Mouse (Mus musculus): ENCODE data around the gene Pars2.

DNA sequence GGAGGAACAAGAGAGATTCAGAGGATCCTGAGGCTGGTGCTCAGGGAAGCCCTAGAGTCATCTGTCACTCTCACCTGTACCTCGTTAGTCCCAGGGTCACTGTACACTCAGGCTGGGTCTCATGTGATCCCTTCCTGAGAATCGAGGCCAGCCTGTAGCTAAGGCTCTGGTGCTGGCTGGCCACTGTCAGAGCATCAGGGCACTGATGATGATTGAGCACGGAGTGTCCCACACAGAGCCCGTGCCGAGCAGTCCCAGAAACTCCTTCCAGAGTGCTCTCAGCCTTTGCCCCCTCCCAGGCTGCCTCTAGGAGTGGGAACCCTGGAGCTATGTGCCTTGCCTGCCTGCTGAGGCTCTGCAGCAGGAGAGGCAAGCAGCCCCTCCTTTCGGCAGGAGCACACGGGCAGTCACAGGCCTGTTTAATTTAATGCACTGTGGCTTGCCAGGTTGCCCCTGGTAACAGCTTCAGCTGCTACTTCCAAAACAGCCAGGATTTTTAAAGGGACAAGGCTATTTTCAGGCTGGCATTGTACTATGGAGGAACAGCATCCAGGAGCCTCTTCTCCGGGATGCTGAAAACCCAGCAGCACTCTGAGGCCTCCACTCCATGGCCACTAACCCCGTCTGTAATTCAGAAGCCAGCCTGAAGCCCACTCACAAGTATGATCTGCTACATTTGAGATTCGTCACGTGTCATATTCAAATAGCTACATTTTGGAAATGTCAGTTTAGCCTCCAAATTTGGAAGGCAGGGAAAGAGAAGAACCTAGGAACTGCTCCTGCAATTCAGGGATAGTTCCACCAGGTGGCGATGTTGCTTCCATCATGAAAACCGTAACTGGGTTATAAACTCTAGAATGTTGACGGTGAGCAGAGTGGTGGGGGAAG is 20.3 kb upstream of the Pars2 start:
- TF ChIP-seq CEBPB (IDR thresholded peaks at IDR 0.05; ENCODE audit: insufficient read depth, poor library complexity, severe bottlenecking) (no peak), MYOD1 (IDR thresholded peaks at IDR 0.05; ENCODE audit: control insufficient read depth in 1 of 3, insufficient read length in 2 of 3, low read depth in 2 of 3) (no peak), E2F4 (IDR thresholded peaks at IDR 0.05; ENCODE audit: insufficient read depth) (no peak), MAX (IDR thresholded peaks at IDR 0.05; ENCODE audit: low read depth) (no peak), REST (IDR thresholded peaks at IDR 0.05; ENCODE audit: insufficient read depth, insufficient read length) (no peak), POLR2A (IDR thresholded peaks at IDR 0.05; ENCODE audit: insufficient read length, low read depth) (no peak), MYOG (IDR thresholded peaks at IDR 0.05; ENCODE audit: control insufficient read depth in 1 of 3, insufficient read depth in 1 of 3, insufficient read length in 2 of 3, low read depth in 2 of 3) (no peak), USF1 (IDR thresholded peaks at IDR 0.05; ENCODE audit: low read depth) (no peak), POLR2AphosphoS2 (IDR thresholded peaks at IDR 0.05; ENCODE audit: insufficient read length, low read depth) (no peak), TCF3 (IDR thresholded peaks at IDR 0.05; ENCODE audit: insufficient read length, low read depth) (no peak)
